ENCODE assay signal across 12 mouse cellular contexts in genomic region chr6:40479705-40480104, GRCm38 (mm10). TPM values are rescaled to one million over a fixed set of nuclear protein-coding genes. Genes with fewer than 3 reads are reported as not detected.
DNase-seq lines count a peak whose midpoint lies in the region; ATAC-seq and TF ChIP-seq lines count a peak whose summit lies in the region.
"Had no signal": no experiment of that assay in that cellular context is flagged by ENCODE, and none has a peak within 500 bp of the region (broad histone marks: within the 10 kb centered on the region; RNA-seq: fewer than 3 reads in every experiment).

No protein-coding gene starts in this region.

- H3K79me2 ChIP-seq in MEL (ENCODE audit: control insufficient read depth, insufficient read depth, low read length, poor library complexity) = no peaks in the 10 kb centered on the region

- no peaks in the 10 kb centered on the region for H3K27me3 ChIP-seq in MEL (ENCODE audit: control insufficient read depth in 1 of 2, insufficient read depth in 2 of 2, low read length in 2 of 2)
- H3K27me3 ChIP-seq: limb, embryonic 13.5 days had no signal

- TF ChIP-seq RAD21 in MEL (IDR thresholded peaks at IDR 0.05; ENCODE audit: low read depth, low read length) = peak; percentile 38

- peak; percentile 58 for ATAC-seq in inflammation-experienced regulatory T-cells, adult 6 months

- H3K4me1 ChIP-seq in MEL (ENCODE audit: control insufficient read depth in 1 of 2, insufficient read depth in 2 of 2, low read length in 2 of 2) = no peaks in the 10 kb centered on the region
- H3K4me1 ChIP-seq: limb, embryonic 13.5 days; midbrain, embryonic 10.5 days had no signal

- no peak for DNase-seq in layer of hippocampus, adult 2 months (ENCODE audit: low spot score in 2 of 2)
- no peak for DNase-seq in layer of hippocampus, adult 11-12 months (ENCODE audit: low spot score)
- peak; percentile 23 for DNase-seq in CD4-positive helper T cell, adult 2 months (ENCODE audit: low read depth, low spot score)
- DNase-seq in MEL (ENCODE audit: low read depth, low spot score) = peak; percentile 63
- no peak for DNase-seq in ovary, postnatal 10 days (ENCODE audit: low spot score)
- DNase-seq in ovary, postnatal 36 days (ENCODE audit: low spot score) = no peak
- DNase-seq: gastrocnemius, postnatal 25 days; heart, postnatal 14 days; kidney, postnatal 25 days had no signal

- no peak overlapping the region for H3K4me3 ChIP-seq in layer of hippocampus, adult 2 months
- no peak overlapping the region for H3K4me3 ChIP-seq in MEL (ENCODE audit: control insufficient read depth in 1 of 2, insufficient read depth in 1 of 2, low read depth in 2 of 2, low read length in 2 of 2)
- H3K4me3 ChIP-seq: limb, embryonic 13.5 days; midbrain, embryonic 10.5 days had no signal

- no peak overlapping the region for H3K27ac ChIP-seq in layer of hippocampus, adult 2 months
- no peak overlapping the region for H3K27ac ChIP-seq in MEL (ENCODE audit: control insufficient read depth, low read depth, low read length)
- H3K27ac ChIP-seq: limb, embryonic 13.5 days; midbrain, embryonic 10.5 days had no signal

- no peak for TF ChIP-seq POLR2A in MEL (IDR thresholded peaks at IDR 0.05; ENCODE audit: control insufficient read depth in 1 of 2, insufficient read depth in 1 of 2, low read depth in 1 of 2, low read length in 2 of 2, poor library complexity in 1 of 2)

- no peak overlapping the region for H3K9ac ChIP-seq in MEL (ENCODE audit: control insufficient read depth, low read depth, low read length, poor library complexity, severe bottlenecking)
- H3K9ac ChIP-seq: limb, embryonic 13.5 days had no signal

- H3K36me3 ChIP-seq in MEL (ENCODE audit: control insufficient read depth in 1 of 2, insufficient read depth in 2 of 2, low read length in 2 of 2) = peaks cover 0 to 16% of the 10 kb centered on the region in 2 experiments; a peak in 3 of 4 replicates

- peak; percentile 71 for TF ChIP-seq CTCF in layer of hippocampus, adult 2 months (conservative IDR thresholded peaks at IDR 0.05)
- TF ChIP-seq CTCF in MEL (IDR thresholded peaks at IDR 0.05 in 2 of 3, conservative IDR thresholded peaks at IDR 0.05 in 1 of 3; ENCODE audit: control insufficient read depth in 1 of 3, insufficient read depth in 1 of 3, low read depth in 2 of 3, low read length in 3 of 3, poor library complexity in 1 of 3, severe bottlenecking in 1 of 3) = peak in 1 of 3 experiments; percentile 51; a peak in 2 of 6 replicates

- TF ChIP-seq EP300 in MEL (IDR thresholded peaks at IDR 0.05; ENCODE audit: low read depth in 1 of 2, low read length in 2 of 2) = no peak

- no peaks in the 10 kb centered on the region for H3K9me3 ChIP-seq in MEL (replicated peaks; ENCODE audit: insufficient read depth, low read length)
- H3K9me3 ChIP-seq: limb, embryonic 13.5 days; midbrain, embryonic 10.5 days had no signal

TF ChIP-seq in MEL, 35 proteins besides CTCF, POLR2A, EP300 and RAD21:
- TF ChIP-seq MAX (IDR thresholded peaks at IDR 0.05; ENCODE audit: low read length) (no peak), E2F4 (IDR thresholded peaks at IDR 0.05; ENCODE audit: borderline replicate concordance, low read depth, low read length) (no peak), MYC (IDR thresholded peaks at IDR 0.05; ENCODE audit: low read depth, low read length) (no peak), USF1 (IDR thresholded peaks at IDR 0.05; ENCODE audit: low read depth, low read length) (no peak), SIN3A (IDR thresholded peaks at IDR 0.05; ENCODE audit: low read length) (no peak)

RNA-seq across cellular contexts. Expression of gene Ssbp1, which starts 8.6 kb away (rescaled TPM):
- 10 to 100 TPM; 34.0 to 36.0 TPM for total RNA-seq in layer of hippocampus, adult 2 months (2021)
- 97.2 and 99.2 TPM in 2 replicates for total RNA-seq in MEL (2012; rRNA removed)
- polyA plus RNA-seq in MEL (2012; ENCODE audit: insufficient read depth in 1 of 2, insufficient read length in 2 of 2, low read depth in 1 of 2, low replicate concordance in 2 of 2, missing spikeins in 1 of 2) = 10 to 100 TPM in 1 of 2 experiments, not detected in 1; 91.7 TPM
- 100 to 1,000 TPM; 108 to 133 (median 114) TPM for polyA plus RNA-seq in inflammation-experienced regulatory T-cells, adult 6 months (2017; shearing (Covaris generic))

RNA-seq across cellular contexts. Expression of gene Tas2r137, which starts 11.3 kb away (rescaled TPM):
- under 1 TPM in 1 of 2 experiments, not detected in 1; 0.59 TPM for total RNA-seq in layer of hippocampus, adult 2 months (2021)
- total RNA-seq in MEL (2012; rRNA removed) = not detected in 2 replicates
- not detected for polyA plus RNA-seq in MEL (2012; ENCODE audit: insufficient read depth in 1 of 2, insufficient read length in 2 of 2, low read depth in 1 of 2, low replicate concordance in 2 of 2, missing spikeins in 1 of 2)
- not detected for polyA plus RNA-seq in inflammation-experienced regulatory T-cells, adult 6 months (2017; shearing (Covaris generic))
- total RNA-seq: gastrocnemius, postnatal 25 days; heart, postnatal 14 days had no signal
- polyA plus RNA-seq: limb, embryonic 13.5 days; midbrain, embryonic 10.5 days had no signal

RNA-seq across cellular contexts. Expression of gene Tas2r108, which starts 13.6 kb away (rescaled TPM):
- total RNA-seq in layer of hippocampus, adult 2 months (2021) = under 1 TPM in 1 of 2 experiments, not detected in 1; 0.49 TPM
- total RNA-seq in MEL (2012; rRNA removed) = 0.16 TPM in 1 of 2 replicates, not detected in the other
- under 1 TPM in 1 of 2 experiments, not detected in 1; 0.10 TPM for polyA plus RNA-seq in MEL (2012; ENCODE audit: insufficient read depth in 1 of 2, insufficient read length in 2 of 2, low read depth in 1 of 2, low replicate concordance in 2 of 2, missing spikeins in 1 of 2)
- polyA plus RNA-seq in inflammation-experienced regulatory T-cells, adult 6 months (2017; shearing (Covaris generic)) = not detected
- total RNA-seq: gastrocnemius, postnatal 25 days; heart, postnatal 14 days had no signal
- polyA plus RNA-seq: limb, embryonic 13.5 days; midbrain, embryonic 10.5 days had no signal

RNA-seq across cellular contexts. Expression of gene Prss37, which starts 39.6 kb away (rescaled TPM):
- total RNA-seq in layer of hippocampus, adult 2 months (2021) = not detected
- total RNA-seq in MEL (2012; rRNA removed) = not detected in 2 replicates
- polyA plus RNA-seq in MEL (2012; ENCODE audit: insufficient read depth in 1 of 2, insufficient read length in 2 of 2, low read depth in 1 of 2, low replicate concordance in 2 of 2, missing spikeins in 1 of 2) = not detected
- not detected for polyA plus RNA-seq in inflammation-experienced regulatory T-cells, adult 6 months (2017; shearing (Covaris generic))
- total RNA-seq: gastrocnemius, postnatal 25 days; heart, postnatal 14 days had no signal
- polyA plus RNA-seq: limb, embryonic 13.5 days; midbrain, embryonic 10.5 days had no signal

RNA-seq across cellular contexts. Expression of gene Wee2, which starts 40.8 kb away (rescaled TPM):
- not detected for total RNA-seq in layer of hippocampus, adult 2 months (2021)
- total RNA-seq in MEL (2012; rRNA removed) = not detected in 2 replicates
- not detected for polyA plus RNA-seq in MEL (2012; ENCODE audit: insufficient read depth in 1 of 2, insufficient read length in 2 of 2, low read depth in 1 of 2, low replicate concordance in 2 of 2, missing spikeins in 1 of 2)
- polyA plus RNA-seq in inflammation-experienced regulatory T-cells, adult 6 months (2017; shearing (Covaris generic)) = not detected
- total RNA-seq: gastrocnemius, postnatal 25 days; heart, postnatal 14 days had no signal
- polyA plus RNA-seq: limb, embryonic 13.5 days; midbrain, embryonic 10.5 days had no signal

Comparison
In these comparisons a context has a peak if more than half of its experiments do, and no peak if none do; other contexts are left out.
1. DNase-seq: peak in CD4-positive helper T cell, adult 2 months (single experiment) and MEL (single experiment); none in layer of hippocampus, adult 2 months (0 of 2), layer of hippocampus, adult 11-12 months (single experiment), ovary, postnatal 10 days (single experiment) and ovary, postnatal 36 days (single experiment).